Mouse (Mus musculus): ENCODE data around the gene Prpf38b.

The Prpf38b gene

DNA sequence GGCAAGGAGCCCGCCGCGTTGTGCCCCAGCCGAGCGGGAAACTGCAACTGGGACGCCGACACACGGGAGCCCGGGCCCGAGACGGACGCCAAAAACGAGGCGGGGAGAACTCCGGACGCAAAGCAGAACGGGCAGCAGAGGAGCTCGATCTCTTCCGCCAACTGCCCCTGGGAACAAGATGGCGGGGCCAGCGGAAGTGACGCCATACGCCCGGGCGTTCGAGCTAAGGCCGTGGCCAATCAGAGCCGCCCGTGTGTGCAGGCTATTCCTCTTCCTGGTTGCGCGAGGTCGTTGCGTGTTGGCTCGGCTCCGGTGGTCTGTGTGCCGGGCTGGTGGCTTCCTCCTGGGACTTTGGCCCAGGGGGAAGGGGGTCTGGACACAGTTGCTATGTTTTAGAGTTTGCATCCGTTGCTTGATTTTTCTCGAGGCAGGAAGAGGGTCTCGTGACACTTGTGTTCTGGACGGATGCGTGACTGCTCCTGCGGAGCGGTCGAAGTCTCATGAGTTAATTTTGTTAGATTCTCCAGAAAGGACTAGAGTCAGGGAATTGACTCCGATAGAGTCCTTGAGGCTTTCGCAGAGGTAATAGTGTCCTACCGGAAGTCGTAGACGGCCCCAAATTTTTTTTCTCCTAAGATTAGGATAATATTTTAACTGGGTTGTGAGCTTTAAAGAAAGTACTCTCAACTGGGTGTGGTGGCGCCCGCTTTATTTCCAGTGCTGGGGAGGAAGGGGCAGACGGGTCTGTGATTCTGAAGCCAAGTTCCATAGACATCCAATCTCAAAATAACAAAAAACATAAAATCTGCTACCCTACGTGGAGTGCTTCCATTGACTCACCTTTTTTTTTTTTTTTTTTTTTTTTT is at the start of gene Prpf38b:
Gene Prpf38b (minus strand): TSS at position 180 of the 866 bp plus-strand sequence.
- peak; percentile 98 for DNase-seq (ENCODE audit: low read depth, low spot score)

DNA sequence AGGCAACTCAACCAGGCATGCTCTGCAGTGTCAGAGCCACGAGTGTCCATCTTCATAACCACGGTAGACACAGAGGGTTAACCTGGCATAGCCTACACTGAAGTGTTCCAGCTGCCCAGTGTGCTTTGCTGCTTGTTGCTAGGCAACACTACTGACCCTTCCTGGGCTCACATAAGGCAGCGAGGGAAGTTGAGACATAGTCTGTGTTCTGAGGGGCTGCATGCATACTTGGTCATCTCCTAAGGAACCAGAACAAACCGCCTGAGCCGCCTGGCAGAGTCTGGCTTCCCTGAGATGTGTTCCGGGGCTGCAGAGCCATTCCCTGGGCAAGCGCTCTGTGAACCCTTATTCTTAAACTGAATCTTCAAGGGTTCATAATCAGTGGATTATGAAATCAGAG is 49.7 kb upstream of the Prpf38b start:
- DNase-seq (ENCODE audit: low read depth, low spot score) = no peak

DNA sequence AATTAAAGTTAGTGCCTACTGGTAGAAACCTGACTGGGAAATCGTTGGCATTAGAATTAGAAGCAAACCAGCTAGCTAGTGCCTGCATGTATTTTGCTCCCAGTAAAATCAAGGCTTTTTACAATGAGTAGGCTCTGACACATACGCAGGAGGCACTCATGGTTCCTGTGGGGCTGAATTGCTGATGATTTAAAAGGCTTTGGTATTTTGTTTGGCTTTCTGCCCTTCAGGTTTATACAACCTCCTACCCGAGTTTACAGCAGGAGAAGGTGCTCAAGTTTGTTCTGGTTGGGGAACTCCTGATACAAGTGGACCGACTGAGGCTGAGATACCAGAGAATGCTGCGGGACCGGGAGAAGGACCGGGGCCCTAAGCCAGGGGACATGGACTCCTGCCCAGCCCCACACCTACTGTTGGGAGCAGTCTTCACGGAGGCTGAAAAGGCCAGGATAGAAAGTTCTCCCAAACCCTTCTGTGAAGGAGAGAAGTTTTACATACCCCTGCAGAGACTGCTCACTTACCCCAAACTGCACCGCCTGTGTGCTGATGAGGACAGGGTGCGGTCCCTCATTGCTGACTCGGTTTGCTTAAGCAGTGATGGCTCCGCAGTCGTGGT is 48.3 kb upstream of the Prpf38b start:
- no peak for DNase-seq (ENCODE audit: low read depth, low spot score)

GRCm38 (mm10) chr3:108957976-108958375 is 46.4 kb upstream of the Prpf38b start:
- no peak for DNase-seq (ENCODE audit: low read depth, low spot score)

DNA sequence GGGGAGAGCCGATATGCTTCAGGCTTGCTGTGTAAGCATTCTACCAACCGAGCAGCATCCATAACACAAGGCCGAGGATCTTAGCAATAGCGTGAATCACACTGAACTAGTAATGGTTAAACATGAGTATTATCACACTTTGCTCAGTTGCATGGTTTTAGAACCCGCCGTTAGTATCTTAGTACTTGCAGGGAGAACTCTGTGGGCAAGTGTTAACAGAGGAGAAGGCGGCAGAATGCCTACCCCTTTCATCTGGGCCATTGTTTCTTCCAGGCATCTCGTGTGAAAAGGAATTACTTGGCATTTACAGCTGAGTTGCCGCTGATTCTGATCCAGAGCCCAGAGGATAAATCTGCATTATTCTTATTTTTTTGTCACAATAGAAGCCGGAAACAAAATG is 29.5 kb upstream of the Prpf38b start:
- DNase-seq (ENCODE audit: low read depth, low spot score) = no peak

DNA sequence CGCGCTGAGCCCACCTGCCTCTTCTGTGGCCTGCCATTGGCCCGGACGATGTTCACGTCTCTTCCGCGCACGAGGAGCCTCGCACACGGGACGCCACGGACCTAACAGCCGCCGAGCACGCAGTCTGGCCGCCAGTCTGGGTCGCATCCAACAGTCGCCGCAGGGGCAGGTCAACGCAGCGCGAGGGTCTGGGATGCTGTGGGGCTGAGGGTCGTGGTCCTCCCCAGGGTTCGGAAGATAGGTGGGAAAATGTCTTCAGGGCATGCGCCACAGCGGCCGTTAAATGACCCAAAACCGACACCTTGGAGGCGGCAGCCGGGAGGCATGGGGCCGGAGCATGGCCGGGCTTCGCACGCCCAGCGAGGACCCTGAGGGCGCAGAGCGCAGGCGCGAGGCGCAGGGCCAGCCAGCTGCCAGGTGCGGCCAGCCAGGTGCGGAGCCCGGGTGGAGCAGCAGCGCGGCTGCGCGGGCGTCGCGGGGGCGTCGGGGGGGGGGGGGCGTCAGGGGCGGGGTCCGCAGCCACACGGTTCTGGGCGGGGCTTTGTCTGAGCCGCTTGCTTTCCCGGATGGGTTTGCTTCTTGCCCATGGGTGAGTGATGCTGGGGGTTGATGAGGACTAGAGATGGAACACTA is 28.6 kb upstream of the Prpf38b start, which contains the start of gene Gm9857:
Gene Gm9857 (minus strand): TSS at position 445 of the 633 bp plus-strand sequence.
- DNase-seq (ENCODE audit: low read depth, low spot score) = peak; percentile 77

DNA sequence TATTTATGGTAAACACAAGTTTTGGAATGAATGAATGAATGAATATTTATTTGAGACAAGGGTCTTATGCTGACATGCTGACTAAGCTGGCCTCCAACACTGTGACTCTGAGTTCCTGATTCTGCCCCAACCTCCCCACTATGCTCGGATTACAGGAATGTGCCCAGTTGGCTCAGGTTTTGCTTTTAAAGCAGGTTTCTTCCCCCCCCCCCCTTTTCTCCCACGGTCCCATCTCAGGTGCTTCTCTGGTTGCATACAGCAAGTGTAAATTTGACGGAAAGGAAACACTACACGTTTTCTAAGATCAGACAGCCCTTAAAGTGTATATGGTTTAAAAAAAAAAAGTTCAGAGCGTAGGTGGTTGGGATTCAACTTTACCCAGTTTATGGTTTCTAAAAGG is 28.0 kb upstream of the Prpf38b start, which contains the start of gene Henmt1:
Gene Henmt1 (plus strand): TSS at position 301 of the 400 bp plus-strand sequence.
- no peak for DNase-seq (ENCODE audit: low read depth, low spot score)

DNA sequence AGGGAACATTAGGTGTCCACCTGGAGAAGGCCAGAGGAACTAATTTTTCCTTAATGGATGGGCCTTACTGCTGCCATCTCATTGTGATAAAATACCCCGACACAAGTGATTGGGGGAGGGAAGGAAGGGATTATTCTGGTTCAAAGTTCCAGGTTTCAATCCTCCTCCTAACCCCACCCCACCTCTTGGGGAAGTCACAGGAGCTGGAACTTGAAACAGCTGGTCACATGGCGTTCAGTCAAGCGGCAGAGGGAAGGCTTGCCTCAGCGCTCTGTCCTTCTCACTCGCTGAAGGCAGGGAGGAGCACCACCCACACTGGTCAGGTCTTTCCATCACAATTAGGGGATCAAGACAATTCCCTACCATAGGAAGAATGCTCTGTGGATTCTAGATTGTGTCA is 27.2 kb upstream of the Prpf38b start:
- DNase-seq (ENCODE audit: low read depth, low spot score) = no peak

DNA sequence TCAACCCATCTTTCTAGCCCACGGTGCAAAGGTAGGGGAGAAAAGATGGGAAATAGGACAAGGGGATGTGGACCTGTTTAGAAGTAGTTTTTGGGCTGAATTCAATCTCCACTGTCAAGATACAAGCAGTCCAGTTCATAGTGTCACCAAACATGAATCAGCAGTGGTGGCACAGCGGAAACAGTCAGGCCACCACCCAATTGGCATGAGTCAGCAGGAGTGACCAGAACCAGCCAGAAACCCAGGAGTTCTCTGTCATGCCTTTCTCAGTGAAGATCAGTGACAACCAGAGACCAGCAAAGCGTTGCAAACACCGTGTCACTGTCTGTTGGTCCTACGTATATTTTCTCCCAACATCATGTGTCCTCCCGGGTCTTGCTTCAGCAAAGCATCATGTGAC is 22.0 kb upstream of the Prpf38b start:
- no peak for DNase-seq (ENCODE audit: low read depth, low spot score)

DNA sequence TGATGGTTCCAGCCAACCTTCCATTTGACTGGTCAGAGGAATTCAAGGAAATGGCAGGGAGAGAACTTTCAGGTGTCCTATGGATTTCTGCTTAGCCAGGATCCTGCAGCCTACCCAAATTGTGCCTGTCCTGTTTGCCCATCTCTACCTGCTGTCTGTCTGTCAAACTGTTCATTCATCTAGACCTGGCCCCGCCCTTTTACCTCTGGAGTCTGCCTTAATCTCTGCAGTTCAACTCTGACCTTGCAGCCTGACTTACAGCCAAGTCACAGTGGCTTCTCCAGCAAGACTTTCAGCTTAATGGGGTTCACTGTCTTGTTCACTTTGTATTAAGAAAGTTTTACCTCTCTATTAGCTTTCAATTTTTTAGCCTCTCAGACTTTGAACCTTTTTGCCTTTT is 14.8 kb upstream of the Prpf38b start:
- DNase-seq (ENCODE audit: low read depth, low spot score) = no peak

GRCm38 (mm10) chr3:108925677-108926076 is 14.2 kb upstream of the Prpf38b start:
- no peak for DNase-seq (ENCODE audit: low read depth, low spot score)

GRCm38 (mm10) chr3:108921822-108922221 is 10.3 kb upstream of the Prpf38b start:
- no peak for DNase-seq (ENCODE audit: low read depth, low spot score)

DNA sequence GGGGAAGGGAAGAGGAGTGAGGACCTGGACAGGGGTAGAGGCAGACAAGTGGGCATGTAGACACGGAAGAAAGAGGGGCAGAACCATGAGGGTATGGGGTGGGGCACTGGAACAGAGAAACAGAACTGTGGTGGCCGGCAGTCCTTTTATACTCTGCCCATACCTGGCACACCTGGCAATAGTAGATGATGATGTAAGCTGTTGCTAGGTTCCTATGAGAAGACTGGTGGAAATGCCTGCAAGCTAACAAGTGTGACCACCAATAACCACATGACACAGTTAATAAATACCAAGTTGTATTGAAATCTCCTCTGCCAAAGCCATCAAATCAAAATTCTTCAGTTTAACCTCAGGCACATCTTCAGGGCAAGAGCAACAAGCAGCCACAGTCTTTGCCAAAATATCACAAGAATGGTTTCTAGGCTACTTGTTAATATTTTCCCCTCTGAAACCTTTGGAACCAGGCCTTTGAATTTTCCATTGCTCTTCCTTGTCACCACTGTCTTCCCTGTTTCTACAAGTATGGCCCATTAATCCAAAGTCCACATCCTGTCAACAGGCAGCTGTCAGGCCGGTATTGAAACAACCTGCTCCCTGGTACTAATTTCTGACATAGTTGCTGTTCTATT is 9.0 kb upstream of the Prpf38b start:
- no peak for DNase-seq (ENCODE audit: low read depth, low spot score)

DNA sequence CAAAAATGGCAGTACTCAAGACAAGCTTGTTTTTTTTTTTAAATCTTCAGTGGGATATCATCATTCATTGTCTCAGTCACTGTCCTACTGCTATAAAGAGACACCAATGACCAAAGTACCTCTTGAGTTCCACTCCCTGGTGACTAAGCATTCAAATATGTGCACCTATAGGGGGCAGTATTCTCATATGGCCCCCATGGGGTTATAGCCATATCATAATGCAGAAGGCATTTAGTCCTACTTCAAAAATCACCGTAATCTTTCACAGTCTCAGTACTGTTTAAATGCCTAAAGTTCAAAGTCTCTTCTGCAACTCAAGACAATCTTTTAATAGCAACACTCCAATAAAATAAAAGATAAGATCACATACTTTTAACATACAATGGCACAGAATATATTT is 7.3 kb upstream of the Prpf38b start:
- no peak for DNase-seq (ENCODE audit: low read depth, low spot score)

DNA sequence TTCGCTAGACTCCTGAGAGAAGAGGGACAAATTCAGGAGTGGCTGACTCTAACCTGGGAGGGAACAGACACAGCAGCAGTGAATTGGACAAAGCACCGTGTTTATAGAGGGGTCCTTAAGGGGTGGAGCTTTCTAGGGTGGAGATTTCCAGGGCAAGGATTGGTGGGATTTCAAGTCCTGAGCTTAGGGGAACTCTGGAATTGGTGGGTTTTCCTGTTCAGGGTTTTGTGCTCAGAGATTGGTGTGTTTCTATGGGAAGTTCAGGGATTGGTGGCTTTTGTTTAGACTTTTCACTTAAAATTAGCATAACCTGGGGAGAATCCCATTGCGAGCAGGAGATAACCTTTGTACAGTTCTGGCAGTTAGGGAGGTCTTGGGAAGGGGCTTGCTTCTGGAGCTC is 6.5 kb upstream of the Prpf38b start:
- DNase-seq (ENCODE audit: low read depth, low spot score) = peak; percentile 62

- no peak for DNase-seq (ENCODE audit: low read depth, low spot score)
Measured at GRCm38 (mm10) chr3:108916857-108917256, 5.3 kb upstream of the Prpf38b start.

GRCm38 (mm10) chr3:108915999-108916398 is 4.5 kb upstream of the Prpf38b start:
- DNase-seq (ENCODE audit: low read depth, low spot score) = no peak

DNA sequence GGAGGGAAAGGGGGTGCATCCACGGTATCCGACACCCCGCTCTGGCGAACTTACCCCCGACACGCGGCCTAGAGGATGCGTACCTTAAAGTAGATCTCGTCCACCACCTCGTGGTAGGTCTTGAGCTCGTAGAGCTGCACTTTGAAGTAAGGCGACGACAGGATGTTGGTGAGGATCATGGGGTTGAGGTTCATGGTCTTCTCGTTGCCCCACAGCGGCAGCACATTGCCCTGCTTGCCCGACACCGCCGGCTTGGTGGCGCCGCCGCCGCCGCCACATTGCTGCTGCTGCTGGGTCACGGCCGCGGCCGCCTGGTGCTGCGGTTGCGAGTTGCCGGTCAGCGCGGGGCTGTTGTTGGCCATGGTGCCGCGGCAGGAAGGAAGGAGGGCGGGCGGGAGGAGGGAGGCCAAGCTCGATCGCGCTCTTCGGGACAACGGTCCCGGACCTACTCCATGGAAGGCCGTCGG is 413 bp downstream of the Prpf38b start:
- DNase-seq (ENCODE audit: low read depth, low spot score) = peak; percentile 81

- DNase-seq (ENCODE audit: low read depth, low spot score) = peak; percentile 32
Measured at GRCm38 (mm10) chr3:108910303-108911080, 1.0 kb downstream of the Prpf38b start.

GRCm38 (mm10) chr3:108902934-108903333 is 8.6 kb downstream of the Prpf38b start:
- no peak for DNase-seq (ENCODE audit: low read depth, low spot score)

GRCm38 (mm10) chr3:108902038-108902437 is 9.5 kb downstream of the Prpf38b start:
- DNase-seq (ENCODE audit: low read depth, low spot score) = no peak
